Mouse (Mus musculus) erythroblast, adult 5-6 weeks (primary cell): ENCODE results near the gene Ints12. TPM values are rescaled to one million over a fixed set of nuclear protein-coding genes. Genes with fewer than 3 reads are reported as not detected.

Source experiments
- ATAC-seq: replicated peaks from 2 replicates; pipeline ENCODE4 v1.8.0; 2016; ENCODE audit warnings: moderate number of reproducible peaks, mild to moderate bottlenecking, moderate TSS enrichment, inconsistent platforms; ENCODE audit not compliant: poor library complexity, low FRiP score, severe bottlenecking
- total RNA-seq, 2 experiments: library from RNA; stranded (forward) in 1 of 2; stranded (reverse) in 1 of 2; fragments of 150-400 nt in 1 of 2; fragments of 200-764, 138-1000 nt in 1 of 2; gene quantifications; 2 replicates each; pipeline versions ENCODE4 v1.2.3 to v1.2.4; 2015 to 2017; ENCODE audit warnings: low replicate concordance in 2 of 2

Ints12 gene
- total RNA-seq, 2 experiments from 2014 or later = 10.4 to 11.6 TPM

DNA sequence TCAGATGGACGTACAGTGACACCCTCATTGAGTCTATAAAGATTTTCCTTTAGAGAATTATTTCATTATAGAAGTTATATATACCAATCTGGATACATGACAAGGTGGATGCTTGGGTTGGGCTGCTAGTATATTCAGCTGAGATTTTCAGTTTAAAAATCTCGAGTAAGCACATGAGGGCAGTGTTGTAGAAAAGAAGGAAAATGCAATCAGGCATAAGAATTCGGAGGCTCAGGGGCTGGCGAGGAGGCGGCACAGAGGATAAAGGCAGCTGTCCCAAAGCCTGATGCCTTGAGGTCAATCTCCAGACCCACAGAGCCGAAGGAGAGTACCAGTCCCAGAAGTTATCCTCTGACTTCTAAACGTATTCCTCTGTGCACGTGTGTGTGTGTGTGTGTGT lies 41.0 kb downstream of the Ints12 start:
- ATAC-seq = no peak

DNA sequence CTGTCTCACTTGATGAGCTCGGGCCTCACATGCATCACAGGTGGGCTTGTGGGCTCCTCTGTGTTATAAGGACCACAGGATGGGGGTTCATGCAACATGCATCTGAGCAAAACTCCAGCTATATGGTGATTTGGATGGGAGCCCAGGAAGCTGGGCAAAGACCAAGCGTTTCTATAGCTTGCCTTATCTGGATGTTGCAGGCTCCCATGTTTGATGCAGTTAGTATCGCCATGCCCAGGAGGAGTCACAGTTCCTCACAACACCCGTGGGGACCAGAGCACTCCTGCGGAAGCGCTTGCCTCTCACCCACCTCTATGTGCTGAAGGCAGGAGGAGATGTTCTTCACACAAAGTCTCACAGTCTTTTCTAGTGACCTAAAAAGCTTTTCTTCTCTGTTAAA lies 50.2 kb downstream of the Ints12 start:
- no peak for ATAC-seq

DNA sequence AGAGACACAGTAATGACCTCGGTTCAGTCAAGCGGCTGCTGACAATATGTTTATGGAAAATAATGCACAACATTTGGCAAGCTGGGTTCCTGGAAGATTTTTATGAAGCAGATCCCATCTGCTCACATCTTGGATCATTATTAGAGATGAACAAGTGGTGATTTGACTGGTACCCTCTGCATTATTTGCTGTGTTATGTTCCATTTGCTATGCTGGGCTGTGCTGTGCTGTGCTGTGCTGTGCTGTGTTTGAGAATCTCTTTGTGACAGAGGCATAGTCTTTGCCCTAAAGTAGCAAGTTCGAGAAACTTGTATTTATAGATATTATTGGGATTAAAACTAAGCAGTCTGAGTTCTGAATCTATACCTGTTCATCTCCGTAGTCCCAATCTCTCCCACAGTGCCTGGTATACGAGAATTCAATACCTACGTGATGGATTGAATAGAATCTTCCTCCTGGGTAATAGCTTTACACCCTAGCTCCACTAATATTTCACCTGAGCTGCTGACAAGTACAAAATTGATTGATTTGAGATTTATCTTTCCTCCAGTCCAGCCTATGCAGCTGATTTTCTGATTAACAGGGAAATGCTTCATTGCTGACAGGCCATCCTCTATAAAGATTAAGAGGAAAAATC lies 53.0 kb downstream of the Ints12 start:
- ATAC-seq = no peak

DNA sequence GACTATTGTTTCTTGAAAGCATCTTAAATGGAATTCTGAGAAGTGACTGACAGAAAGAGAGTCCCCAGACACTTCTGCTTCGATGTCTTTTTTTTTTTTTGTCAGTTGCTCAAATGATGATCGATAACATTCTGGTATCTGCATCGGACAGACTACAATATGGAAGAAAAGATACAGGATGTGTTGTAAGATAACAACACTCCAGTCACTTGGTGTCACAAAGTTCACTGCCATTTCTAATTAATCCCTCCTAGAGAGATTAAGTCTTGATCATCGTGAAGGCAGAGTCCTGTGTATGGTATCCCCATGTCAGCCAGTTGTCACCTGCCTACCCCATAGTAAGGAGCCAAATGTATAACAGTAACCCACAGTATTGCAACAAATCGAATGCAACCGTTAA lies 60.0 kb downstream of the Ints12 start:
- no peak for ATAC-seq

DNA sequence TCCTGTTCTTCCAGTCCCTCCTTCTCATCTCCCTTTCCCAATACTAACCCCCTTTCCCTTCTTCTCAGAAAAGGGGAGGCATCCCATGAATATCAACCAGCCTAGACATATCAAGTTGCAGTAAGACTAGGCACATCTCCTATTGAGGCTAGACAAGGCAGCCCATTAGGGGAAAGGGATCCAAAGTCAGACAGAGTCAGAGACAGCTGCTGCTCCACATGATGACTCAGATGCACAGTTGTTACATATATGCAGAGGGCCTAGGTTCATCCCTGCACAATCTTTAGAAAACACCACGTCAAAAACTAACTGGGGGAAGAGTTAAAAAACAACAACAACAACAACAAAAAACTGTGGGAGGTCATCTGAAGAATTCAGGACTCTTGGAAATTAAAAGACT lies 61.2 kb downstream of the Ints12 start:
- no peak for ATAC-seq

DNA sequence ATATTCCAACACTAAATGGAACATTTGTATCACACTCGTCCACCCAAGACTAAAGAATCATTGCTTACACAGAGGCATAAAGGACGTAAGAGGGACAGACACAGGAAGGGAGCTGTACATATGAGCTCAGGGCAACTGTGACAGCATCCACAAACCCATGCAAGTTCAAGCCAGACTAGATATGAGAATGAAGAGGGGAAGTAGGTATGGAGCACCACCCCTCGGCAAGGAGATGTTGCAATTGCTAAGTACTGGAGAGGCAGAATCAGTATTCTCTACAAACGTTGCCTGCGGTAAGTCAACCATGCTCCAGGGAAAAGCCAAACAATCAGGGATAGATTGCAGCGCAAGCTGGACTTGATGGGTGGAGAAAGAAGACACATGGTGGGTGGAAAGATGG lies 62.0 kb downstream of the Ints12 start:
- ATAC-seq = no peak

DNA sequence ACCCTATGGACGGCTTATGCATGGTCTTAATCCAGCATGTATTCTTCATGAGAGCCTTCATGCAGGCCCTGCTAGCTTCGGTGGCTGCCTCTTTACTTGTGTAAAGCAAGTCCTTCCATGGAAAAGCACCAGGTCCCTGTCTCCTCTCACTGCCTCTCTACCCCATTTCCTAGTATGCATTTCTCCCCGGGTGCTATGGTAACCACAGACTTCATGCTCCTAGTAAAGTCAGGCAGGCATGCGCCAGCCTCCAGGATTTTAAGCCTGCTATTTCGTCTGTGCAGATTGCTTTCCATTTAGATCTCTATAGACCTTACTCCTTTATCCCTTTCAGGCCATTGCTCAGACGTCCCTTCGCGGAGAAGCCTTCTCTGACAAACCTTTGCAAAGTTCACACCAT lies 63.0 kb downstream of the Ints12 start:
- no peak for ATAC-seq

DNA sequence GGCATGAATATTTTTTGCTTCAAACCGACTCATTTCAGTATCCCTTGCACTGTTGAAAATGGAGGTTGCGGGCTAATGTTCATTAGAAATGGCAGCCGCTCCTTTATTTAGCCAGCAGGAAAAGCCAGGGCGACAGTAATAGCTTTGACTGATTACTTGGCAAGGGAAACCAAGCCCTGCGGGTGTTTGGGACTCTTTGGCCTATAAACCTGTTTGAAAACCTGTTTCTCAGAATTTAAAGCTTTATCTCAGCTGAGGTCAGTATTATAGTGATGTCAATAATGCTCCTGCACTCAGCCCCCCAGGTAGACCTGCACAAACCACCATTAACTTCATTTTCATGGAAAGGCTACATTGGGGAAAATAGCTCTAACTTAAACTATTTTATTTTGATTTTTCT lies 66.6 kb downstream of the Ints12 start:
- ATAC-seq = no peak

Other genes starting within 250 kb of the Ints12 start
- not detected in 2 replicates for gene Npnt, start 141.5 kb upstream of the Ints12 start, total RNA-seq (2015; ENCODE audit: low replicate concordance)
- gene Npnt, start 141.5 kb upstream of the Ints12 start, total RNA-seq (2017; ENCODE audit: low replicate concordance) = not detected in 2 replicates
- 3.7 and 4.8 TPM in 2 replicates for gene Gstcd, start 193 bp downstream of the Ints12 start, total RNA-seq (2015; ENCODE audit: low replicate concordance)
- 5.3 and 7.7 TPM in 2 replicates for gene Gstcd, start 193 bp downstream of the Ints12 start, total RNA-seq (2017; ENCODE audit: low replicate concordance)
- gene Arhgef38, start 143.1 kb downstream of the Ints12 start, total RNA-seq (2015; ENCODE audit: low replicate concordance) = not detected in 2 replicates
- gene Arhgef38, start 143.1 kb downstream of the Ints12 start, total RNA-seq (2017; ENCODE audit: low replicate concordance) = not detected in 2 replicates
- gene Ppa2, start 218.3 kb downstream of the Ints12 start, total RNA-seq (2015; ENCODE audit: low replicate concordance) = 14.4 and 16.1 TPM in 2 replicates
- gene Ppa2, start 218.3 kb downstream of the Ints12 start, total RNA-seq (2017; ENCODE audit: low replicate concordance) = 10.6 and 24.6 TPM in 2 replicates